Comparison of ENCODE assay signal across 8 mouse cellular contexts in genomic region chr10:42269281-42270025, GRCm38 (mm10). TPM values are rescaled to one million over a fixed set of nuclear protein-coding genes. Genes with fewer than 3 reads are reported as not detected.
A peak's percentile ranks its signal among the peaks of the same experiment; 100 is the strongest.
DNase-seq lines count a peak whose midpoint lies in the region; ATAC-seq and TF ChIP-seq lines count a peak whose summit lies in the region.

No protein-coding gene starts in this region.

- TF ChIP-seq CTCF in stomach, postnatal 0 days (IDR thresholded peaks at IDR 0.05; ENCODE audit: low read depth): no peak
- no peak for TF ChIP-seq CTCF in midbrain, postnatal 0 days (IDR thresholded peaks at IDR 0.05)

- H3K9me3 ChIP-seq in stomach, embryonic 16.5 days (replicated peaks; ENCODE audit: control insufficient read depth, low read length): no peaks in the 10 kb centered on the region
- no peaks in the 10 kb centered on the region for H3K9me3 ChIP-seq in stomach, postnatal 0 days (ENCODE audit: control insufficient read depth, low read length)
- H3K9me3 ChIP-seq in midbrain, postnatal 0 days (ENCODE audit: low read length): no peaks in the 10 kb centered on the region

- no peak for ATAC-seq in stomach, embryonic 16.5 days (ENCODE audit: insufficient read depth, low FRiP score)
- no peak for ATAC-seq in stomach, postnatal 0 days (ENCODE audit: low FRiP score, low TSS enrichment)
- no peak for ATAC-seq in midbrain, postnatal 0 days (ENCODE audit: low FRiP score)

- H3K4me1 ChIP-seq in stomach, embryonic 16.5 days (ENCODE audit: control insufficient read depth, insufficient read depth, low read length): peaks cover 42% of the 10 kb centered on the region
- peaks cover 10% of the 10 kb centered on the region; the same call in 1 of the 2 replicates for H3K4me1 ChIP-seq in stomach, postnatal 0 days (replicated peaks; ENCODE audit: control insufficient read depth, insufficient read depth)
- H3K4me1 ChIP-seq in midbrain, postnatal 0 days (ENCODE audit: insufficient read depth, low read length): peaks cover 5% of the 10 kb centered on the region; the same call in 1 of the 2 replicates

- 0 out of 2 replicates have a peak overlapping the region, but pooled peaks have one; percentile 28 for H3K9ac ChIP-seq in stomach, embryonic 16.5 days (ENCODE audit: low read length)
- no peak overlapping the region for H3K9ac ChIP-seq in stomach, postnatal 0 days (ENCODE audit: low read length)
- no peak overlapping the region for H3K9ac ChIP-seq in midbrain, postnatal 0 days (replicated peaks; ENCODE audit: low read length, poor library complexity, severe bottlenecking)

- H3K27me3 ChIP-seq in stomach, embryonic 16.5 days (ENCODE audit: control insufficient read depth, insufficient read depth, low read length): no peaks in the 10 kb centered on the region
- H3K27me3 ChIP-seq in stomach, postnatal 0 days (ENCODE audit: control insufficient read depth, insufficient read depth, low read length): no peaks in the 10 kb centered on the region
- no peaks in the 10 kb centered on the region for H3K27me3 ChIP-seq in midbrain, postnatal 0 days (ENCODE audit: insufficient read depth, low read length)

- H3K27ac ChIP-seq in stomach, embryonic 16.5 days (ENCODE audit: low read length): peak overlapping the region; percentile 30; the same call in 1 of the 2 replicates
- no peak overlapping the region for H3K27ac ChIP-seq in stomach, postnatal 0 days (replicated peaks)
- no peak overlapping the region for H3K27ac ChIP-seq in midbrain, postnatal 0 days (ENCODE audit: low read depth, low read length)

- H3K4me2 ChIP-seq in stomach, embryonic 16.5 days (ENCODE audit: low read depth, low read length): peak overlapping the region; percentile 10; the same call in 1 of the 2 replicates
- no peak overlapping the region for H3K4me2 ChIP-seq in stomach, postnatal 0 days (replicated peaks; ENCODE audit: low read depth)
- no peak overlapping the region for H3K4me2 ChIP-seq in midbrain, postnatal 0 days (ENCODE audit: low read depth, low read length, poor library complexity, severe bottlenecking)

- WGBS in stomach, embryonic 16.5 days: 50% methylated on average over 15 of the region's 15 CpGs
- WGBS in stomach, postnatal 0 days: 47% methylated on average over 15 of the region's 15 CpGs
- WGBS in midbrain, postnatal 0 days: 73% methylated on average over 15 of the region's 15 CpGs

- TF ChIP-seq EP300 in stomach, postnatal 0 days (optimal IDR thresholded peaks at IDR 0.05): no peak

- peaks cover 23% of the 10 kb centered on the region for H3K36me3 ChIP-seq in stomach, embryonic 16.5 days (ENCODE audit: control insufficient read depth, insufficient read depth, low read length)
- peaks cover 21% of the 10 kb centered on the region for H3K36me3 ChIP-seq in stomach, postnatal 0 days (ENCODE audit: control insufficient read depth, insufficient read depth, low read length)
- peaks cover 14% of the 10 kb centered on the region for H3K36me3 ChIP-seq in midbrain, postnatal 0 days (ENCODE audit: insufficient read depth, low read length)

- DNase-seq in stomach, postnatal 0 days (ENCODE audit: low spot score): no peak
- peak; percentile 91 for DNase-seq in induced T-regulatory cell, adult 2 months (ENCODE audit: low read depth)
- peak; percentile 89 for DNase-seq in lung, postnatal 36 days
- no peak for DNase-seq in c-Kit-positive CD71-positive TER-119-positive erythroid progenitor cells, embryonic 14.5 days (ENCODE audit: low spot score)
- no peak for DNase-seq in urinary bladder, postnatal 4 days (ENCODE audit: low spot score in 2 of 2)
- no peak for DNase-seq in right cerebral cortex, adult 2 months (ENCODE audit: low spot score in 2 of 2)
- no peak for DNase-seq in midbrain, postnatal 0 days (ENCODE audit: low spot score)

- no peak overlapping the region for H3K4me3 ChIP-seq in stomach, embryonic 16.5 days (replicated peaks; ENCODE audit: low read length)
- H3K4me3 ChIP-seq in stomach, postnatal 0 days (ENCODE audit: low read depth, low read length): no peak overlapping the region
- no peak overlapping the region for H3K4me3 ChIP-seq in midbrain, postnatal 0 days (ENCODE audit: low read depth, low read length)

RNA-seq across cellular contexts. Expression of gene Foxo3, which starts 7.1 kb away (rescaled TPM):
- 7.2 and 7.6 TPM in 2 replicates for polyA plus RNA-seq in stomach, embryonic 16.5 days (2015; fragmentation: Nextera tagmentation; extraction: Ambion mirVana)
- 7.6 and 8.0 TPM in 2 replicates for polyA plus RNA-seq in stomach, postnatal 0 days (2015; fragmentation: Nextera tagmentation; extraction: Ambion mirVana)
- total RNA-seq in midbrain, postnatal 0 days (2014; rRNA removed): 37.7 and 42.9 TPM in 2 replicates
- 6.5 and 6.6 TPM in 2 replicates for polyA plus RNA-seq in midbrain, postnatal 0 days (2015; fragmentation: Nextera tagmentation; extraction: Ambion mirVana)

Comparison
In these comparisons a context has a peak if more than half of its experiments do, and no peak if none do; other contexts are left out.
1. DNase-seq: peak in induced T-regulatory cell, adult 2 months (single experiment) and lung, postnatal 36 days (single experiment); none in stomach, postnatal 0 days (single experiment), c-Kit-positive CD71-positive TER-119-positive erythroid progenitor cells, embryonic 14.5 days (single experiment), urinary bladder, postnatal 4 days (0 of 2), right cerebral cortex, adult 2 months (0 of 2) and midbrain, postnatal 0 days (single experiment).